8 mouse cellular contexts compared by ENCODE assay signal in the genomic region with DNA sequence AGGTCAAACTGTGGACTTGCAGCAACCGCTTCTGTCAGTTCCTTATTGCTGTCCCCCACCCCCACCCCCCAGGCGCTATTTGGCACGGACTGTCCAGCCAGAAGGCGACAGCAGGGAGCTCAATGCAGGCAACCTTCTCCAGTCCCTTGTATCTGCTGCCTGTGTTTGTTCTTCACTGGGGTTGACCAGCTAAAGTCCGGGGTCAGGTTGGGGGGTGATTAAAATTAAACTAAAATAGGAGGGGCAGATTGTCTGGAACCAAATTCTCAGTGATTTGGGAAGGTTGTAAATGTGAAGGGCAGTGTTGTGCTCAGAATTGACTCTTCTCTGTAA. TPM values are rescaled to one million over a fixed set of nuclear protein-coding genes. Genes with fewer than 3 reads are reported as not detected.
DNase-seq lines count a peak whose midpoint lies in the region; ATAC-seq lines count a peak whose summit lies in the region.

No protein-coding gene starts in this region.

- peak overlapping the region; percentile 88 for H3K27ac ChIP-seq in forebrain, embryonic 12.5 days
- H3K27ac ChIP-seq in kidney, embryonic 16.5 days (ENCODE audit: low read length): peak overlapping the region; percentile 46; the same call in 1 of the 2 replicates
- no peak overlapping the region for H3K27ac ChIP-seq in neural tube, embryonic 12.5 days

- 1% methylated on average over 5 of the region's 5 CpGs for whole genome bisulfite sequencing in forebrain, embryonic 12.5 days
- 1% methylated on average over 5 of the region's 5 CpGs for WGBS in kidney, embryonic 16.5 days
- under 1% methylated on average over 5 of the region's 5 CpGs for WGBS in neural tube, embryonic 12.5 days

- peak; percentile 60 for ATAC-seq in forebrain, embryonic 12.5 days (ENCODE audit: low FRiP score)
- peak; percentile 62 for ATAC-seq in kidney, embryonic 16.5 days (ENCODE audit: low FRiP score, low TSS enrichment)
- peak; percentile 59; the same call in 1 of the 2 replicates for ATAC-seq in neural tube, embryonic 12.5 days (ENCODE audit: low FRiP score, low read depth)

- H3K36me3 ChIP-seq in forebrain, embryonic 12.5 days (replicated peaks): no peaks in the 10 kb centered on the region
- no peaks in the 10 kb centered on the region for H3K36me3 ChIP-seq in kidney, embryonic 16.5 days (ENCODE audit: insufficient read depth, low read length)
- no peaks in the 10 kb centered on the region for H3K36me3 ChIP-seq in neural tube, embryonic 12.5 days

- no peaks in the 10 kb centered on the region for H3K9me3 ChIP-seq in forebrain, embryonic 12.5 days
- no peaks in the 10 kb centered on the region for H3K9me3 ChIP-seq in kidney, embryonic 16.5 days (ENCODE audit: low read length)
- no peaks in the 10 kb centered on the region for H3K9me3 ChIP-seq in neural tube, embryonic 12.5 days

- no peaks in the 10 kb centered on the region for H3K27me3 ChIP-seq in forebrain, embryonic 12.5 days
- H3K27me3 ChIP-seq in kidney, embryonic 16.5 days (ENCODE audit: insufficient read depth, low read length): peaks cover 5% of the 10 kb centered on the region
- H3K27me3 ChIP-seq in neural tube, embryonic 12.5 days (replicated peaks): no peaks in the 10 kb centered on the region

- peak overlapping the region; percentile 77 for H3K4me2 ChIP-seq in forebrain, embryonic 12.5 days
- H3K4me2 ChIP-seq in kidney, embryonic 16.5 days (replicated peaks; ENCODE audit: low read depth, low read length): peak overlapping the region; percentile 87
- peak overlapping the region; percentile 89 for H3K4me2 ChIP-seq in neural tube, embryonic 12.5 days (replicated peaks)

- H3K9ac ChIP-seq in forebrain, embryonic 12.5 days: peak overlapping the region; percentile 85
- peak overlapping the region; percentile 66 for H3K9ac ChIP-seq in kidney, embryonic 16.5 days (replicated peaks; ENCODE audit: low read length)
- H3K9ac ChIP-seq in neural tube, embryonic 12.5 days: peak overlapping the region; percentile 71

- DNase-seq in kidney, adult 11 months: peak; percentile 72
- no peak for DNase-seq in kidney, adult 18-20 months
- DNase-seq in gastrocnemius, adult 8-10 months (ENCODE audit: low spot score in 2 of 2): no peak
- DNase-seq in spleen, postnatal 14 days (ENCODE audit: low spot score in 2 of 2): no peak
- no peak for DNase-seq in lung, postnatal 4 days

- H3K4me3 ChIP-seq in forebrain, embryonic 12.5 days (replicated peaks): peak overlapping the region; percentile 68
- H3K4me3 ChIP-seq in kidney, embryonic 16.5 days (ENCODE audit: low read length): peak overlapping the region; percentile 57
- peak overlapping the region; percentile 65 for H3K4me3 ChIP-seq in neural tube, embryonic 12.5 days

- peaks cover 11% of the 10 kb centered on the region for H3K4me1 ChIP-seq in forebrain, embryonic 12.5 days
- H3K4me1 ChIP-seq in kidney, embryonic 16.5 days (ENCODE audit: insufficient read depth, low read length): no peaks in the 10 kb centered on the region
- H3K4me1 ChIP-seq in neural tube, embryonic 12.5 days: peaks cover 10% of the 10 kb centered on the region

RNA-seq across cellular contexts. Expression of gene Fut9, which starts 0.2 kb away (rescaled TPM):
- 11.5 and 13.7 TPM in 2 replicates for polyA plus RNA-seq in forebrain, embryonic 12.5 days (2016; fragmentation: Nextera tagmentation; extraction: Ambion mirVana)
- polyA plus RNA-seq in kidney, embryonic 16.5 days (2015; fragmentation: Nextera tagmentation; extraction: Ambion mirVana): 12.4 and 13.7 TPM in 2 replicates
- polyA plus RNA-seq in neural tube, embryonic 12.5 days (2016; fragmentation: Nextera tagmentation; extraction: Ambion mirVana): 3.2 and 3.7 TPM in 2 replicates
- not detected for total RNA-seq in gastrocnemius, adult 8-10 months (2022)
